Mouse (Mus musculus) ES-Bruce4 (cell line): ENCODE measurements around the gene Wdr77. TPM values are rescaled to one million over a fixed set of nuclear protein-coding genes. Genes with fewer than 3 reads are reported as not detected.
"Not testable (repeated sequence)": the region's sequence is repeated elsewhere in the genome, so short reads cannot be mapped to it uniquely, and the experiment has no call there.

Source experiments
- H3K27ac ChIP-seq: 2 replicates; pipeline ENCODE4 v1.5.1; 2012; ENCODE audit warnings: low read length, inconsistent platforms; ENCODE audit not compliant: insufficient read depth
- H3K27me3 ChIP-seq: 2 replicates; pipeline ENCODE4 v1.6.1; 2012; ENCODE audit warnings: mild to moderate bottlenecking, low read length, inconsistent platforms; ENCODE audit not compliant: control insufficient read depth, poor library complexity, insufficient read depth, severe bottlenecking
- H3K36me3 ChIP-seq: 2 replicates; pipeline ENCODE4 v1.6.1; 2012; ENCODE audit warnings: inconsistent platforms, mild to moderate bottlenecking, low read length, moderate library complexity; ENCODE audit not compliant: control insufficient read depth, poor library complexity, insufficient read depth, severe bottlenecking
- H3K4me1 ChIP-seq: one replicate; pipeline ENCODE4 v1.8.1; 2011; ENCODE audit warnings: low read length; ENCODE audit not compliant: control insufficient read depth, insufficient read depth
- H3K4me3 ChIP-seq: 2 replicates; pipeline ENCODE4 v1.5.1; 2011; ENCODE audit warnings: low read depth, mild to moderate bottlenecking, low read length
- H3K9ac ChIP-seq: 2 replicates; pipeline ENCODE4 v1.6.1; 2012; ENCODE audit warnings: low read depth, mild to moderate bottlenecking, inconsistent platforms; ENCODE audit not compliant: poor library complexity, severe bottlenecking
- H3K9me3 ChIP-seq: replicated peaks from 2 replicates; pipeline ENCODE4 v1.6.1; 2012; ENCODE audit warnings: mild to moderate bottlenecking, low read length, inconsistent platforms; ENCODE audit not compliant: control insufficient read depth, poor library complexity, insufficient read depth, severe bottlenecking
- CTCF ChIP-seq: IDR thresholded peaks from one replicate; pipeline ENCODE4 v1.8.1; 2011; ENCODE audit warnings: low read depth, low read length
- EP300 ChIP-seq: IDR thresholded peaks from 2 replicates; pipeline ENCODE4 v1.6.1; 2011; ENCODE audit warnings: low read depth, low read length; ENCODE audit not compliant: insufficient read depth
- POLR2A ChIP-seq: IDR thresholded peaks from one replicate; pipeline ENCODE4 v1.8.1; 2011; ENCODE audit warnings: low read length; ENCODE audit not compliant: insufficient read depth
- polyA plus RNA-seq: library from polyadenylated mRNA; stranded (reverse); fragments of >200 nt; gene quantifications from 2 replicates; pipeline ENCODE4 v1.2.4, GENCODE M21; 2011; ENCODE audit warnings: low read depth; ENCODE audit not compliant: missing spikeins, insufficient read depth, insufficient read length

Wdr77 gene
- polyA plus RNA-seq, 1 experiment: 144 TPM

- TF ChIP-seq EP300: no peak
- TF ChIP-seq POLR2A: no peak
- peak; percentile 24 for TF ChIP-seq CTCF
- no peaks in the 10 kb centered on the region for H3K4me1 ChIP-seq
- no peaks in the 10 kb centered on the region for H3K36me3 ChIP-seq
- no peak overlapping the region for H3K4me3 ChIP-seq
- H3K9me3 ChIP-seq: no peaks in the 10 kb centered on the region
- no peak overlapping the region for H3K27ac ChIP-seq
- no peaks in the 10 kb centered on the region for H3K27me3 ChIP-seq
- H3K9ac ChIP-seq: no peak overlapping the region
Measured at GRCm38 (mm10) chr3:105991653-105992283, 32.6 kb downstream of the Wdr77 start.

- H3K9me3 ChIP-seq: no peaks in the 10 kb centered on the region
- H3K27ac ChIP-seq: no peak overlapping the region
- no peaks in the 10 kb centered on the region for H3K36me3 ChIP-seq
- no peak for TF ChIP-seq EP300
- TF ChIP-seq CTCF: no peak
- no peak for TF ChIP-seq POLR2A
- no peak overlapping the region for H3K4me3 ChIP-seq
- H3K9ac ChIP-seq: no peak overlapping the region
- no peaks in the 10 kb centered on the region for H3K4me1 ChIP-seq
- no peaks in the 10 kb centered on the region for H3K27me3 ChIP-seq
Measured at GRCm38 (mm10) chr3:105994730-105995129, 35.6 kb downstream of the Wdr77 start.

GRCm38 (mm10) chr3:106000707-106001375 lies 41.7 kb downstream of the Wdr77 start:
- Histone ChIP-seq H3K4me1 (no peaks in the 10 kb centered on the region), H3K9me3 (no peaks in the 10 kb centered on the region), H3K27ac (no peak overlapping the region), H3K4me3 (peak overlapping the region; percentile 17; the same call in 1 of the 2 replicates), H3K27me3 (no peaks in the 10 kb centered on the region), H3K9ac (no peak overlapping the region), H3K36me3 (no peaks in the 10 kb centered on the region)
- TF ChIP-seq CTCF (no peak), EP300 (no peak), POLR2A (no peak)

- peak overlapping the region; percentile 17; the same call in 1 of the 2 replicates for H3K4me3 ChIP-seq
- TF ChIP-seq EP300 (no peak), CTCF (no peak), POLR2A (no peak)
- H3K27ac ChIP-seq: no peak overlapping the region
- no peak overlapping the region for H3K9ac ChIP-seq
- no peaks in the 10 kb centered on the region for H3K9me3 ChIP-seq
- H3K27me3 ChIP-seq: no peaks in the 10 kb centered on the region
- H3K36me3 ChIP-seq: no peaks in the 10 kb centered on the region
- H3K4me1 ChIP-seq: no peaks in the 10 kb centered on the region
Measured at GRCm38 (mm10) chr3:106001416-106002370, 42.5 kb downstream of the Wdr77 start.

GRCm38 (mm10) chr3:106003360-106003759 lies 44.2 kb downstream of the Wdr77 start:
- H3K4me1 ChIP-seq: not testable (repeated sequence)

GRCm38 (mm10) chr3:106014546-106014945 lies 55.4 kb downstream of the Wdr77 start, which contains the start of gene Pifo:
Gene Pifo, minus strand, starts transcription at chr3:106014646.
- no peaks in the 10 kb centered on the region for H3K9me3 ChIP-seq
- H3K4me3 ChIP-seq: no peak within 1 kb of the TSS
- no peak for TF ChIP-seq CTCF
- TF ChIP-seq POLR2A: no peak
- TF ChIP-seq EP300: no peak
- H3K27me3 ChIP-seq: no peaks in the 10 kb centered on the region; the same call in 1 of the 2 replicates
- no peaks in the 10 kb centered on the region for H3K36me3 ChIP-seq
- no peaks in the 10 kb centered on the region for H3K4me1 ChIP-seq
- H3K27ac ChIP-seq: no peak within 1 kb of the TSS
- H3K9ac ChIP-seq: no peak within 1 kb of the TSS

More at GRCm38 (mm10) chr3:106003360-106003759, 44.2 kb downstream of the Wdr77 start:
- H3K27me3 ChIP-seq, H3K36me3 ChIP-seq, H3K27ac ChIP-seq, H3K9me3 ChIP-seq, H3K9ac ChIP-seq, H3K4me3 ChIP-seq: not testable (repeated sequence)

Other genes with a start within 250 kb of the Wdr77 start
- 87.7 and 88.6 TPM in 2 replicates for gene Rap1a, start 158.0 kb upstream of the Wdr77 start, polyA plus RNA-seq
- 0.45 TPM in 1 of 2 replicates, not detected in the other for gene Adora3, start 88.5 kb upstream of the Wdr77 start, polyA plus RNA-seq
- gene Tmigd3, start 88.5 kb upstream of the Wdr77 start, polyA plus RNA-seq: not detected in 2 replicates
- not detected in 2 replicates for gene I830077J02Rik, start 26.7 kb upstream of the Wdr77 start, polyA plus RNA-seq
- gene Atp5f1, start 730 bp downstream of the Wdr77 start, polyA plus RNA-seq: 517 and 570 TPM in 2 replicates
- gene Ovgp1, start 14.3 kb downstream of the Wdr77 start, polyA plus RNA-seq: 5.7 and 5.9 TPM in 2 replicates
- 0.67 and 1.5 TPM in 2 replicates for gene Pifo, start 55.3 kb downstream of the Wdr77 start, polyA plus RNA-seq
- not detected in 2 replicates for gene Chil5, start 73.4 kb downstream of the Wdr77 start, polyA plus RNA-seq
- gene Chia1, start 153.9 kb downstream of the Wdr77 start, polyA plus RNA-seq: not detected in 2 replicates
- not detected in 2 replicates for gene Chil3, start 208.2 kb downstream of the Wdr77 start, polyA plus RNA-seq